9 mouse cellular contexts compared by ENCODE assay signal in genomic region chr13:54371049-54371386, GRCm38 (mm10). TPM values are rescaled to one million over a fixed set of nuclear protein-coding genes. Genes with fewer than 3 reads are reported as not detected.
A peak's percentile ranks its signal among the peaks of the same experiment; 100 is the strongest.
DNase-seq lines count a peak whose midpoint lies in the region; ATAC-seq and TF ChIP-seq lines count a peak whose summit lies in the region.
"Had no signal": no experiment of that assay in that cellular context is flagged by ENCODE, and none has a peak within 500 bp of the region (broad histone marks: within the 10 kb centered on the region; RNA-seq: fewer than 3 reads in every experiment).

Cplx2 (plus strand) TSS chr13:54371349.

- intact Hi-C loops in heart, postnatal 25 days (cut with DNase I): loop anchor here (5.0 kb wide), 2 partner anchors 34 to 259 kb away; no protein-coding TSS in a partner anchor

- H3K4me2 ChIP-seq in heart, postnatal 0 days (ENCODE audit: low read depth, low read length): peak within 1 kb of the TSS; percentile 49
- peak within 1 kb of the TSS; percentile 80 for H3K4me2 ChIP-seq in hindbrain, embryonic 14.5 days (replicated peaks)

- no peaks in the 10 kb centered on the region for H3K9me3 ChIP-seq in heart, postnatal 0 days (replicated peaks; ENCODE audit: control insufficient read depth, low read length)
- H3K9me3 ChIP-seq in hindbrain, embryonic 14.5 days (ENCODE audit: control insufficient read depth, low read length): no peaks in the 10 kb centered on the region
- no peaks in the 10 kb centered on the region for H3K9me3 ChIP-seq in midbrain, embryonic 10.5 days (replicated peaks)

- no peak within 1 kb of the TSS for H3K9ac ChIP-seq in heart, postnatal 0 days (replicated peaks; ENCODE audit: low read depth, low read length)
- H3K9ac ChIP-seq in hindbrain, embryonic 14.5 days: peak within 1 kb of the TSS; percentile 67
- H3K9ac ChIP-seq: liver, embryonic 14.5 days had no signal

- DNase-seq in heart, postnatal 0 days (ENCODE audit: low spot score): no peak
- DNase-seq in heart, postnatal 25 days (ENCODE audit: low spot score): no peak
- DNase-seq in adrenal gland, postnatal 25 days: no peak
- DNase-seq in hindbrain, embryonic 14.5 days (ENCODE audit: low spot score): no peak
- DNase-seq in midbrain, embryonic 10.5 days (ENCODE audit: low spot score): no peak
- no peak for DNase-seq in retina, postnatal 1 day
- DNase-seq in cerebellum, postnatal 10 days: no peak
- DNase-seq in cerebellum, adult 11 months: no peak

- TF ChIP-seq EP300 in heart, postnatal 0 days (IDR thresholded peaks at IDR 0.05; ENCODE audit: low read depth): no peak

- no peak within 1 kb of the TSS for H3K27ac ChIP-seq in heart, postnatal 0 days (ENCODE audit: low read depth)
- H3K27ac ChIP-seq in hindbrain, embryonic 14.5 days: peak within 1 kb of the TSS; percentile 73
- H3K27ac ChIP-seq in midbrain, embryonic 10.5 days (replicated peaks): peak within 1 kb of the TSS; percentile 79
- H3K27ac ChIP-seq: liver, embryonic 14.5 days had no signal

- ATAC-seq in heart, postnatal 0 days (ENCODE audit: insufficient read depth, low read depth): no peak
- no peak for ATAC-seq in hindbrain, embryonic 14.5 days (ENCODE audit: low FRiP score)

- WGBS in heart, postnatal 0 days: 3% methylated on average over 7 of the region's 7 CpGs
- WGBS in hindbrain, embryonic 14.5 days: 2% methylated on average over 7 of the region's 7 CpGs
- 2% methylated on average over 6 of the region's 7 CpGs for WGBS in midbrain, embryonic 10.5 days

- H3K4me3 ChIP-seq in heart, postnatal 0 days (ENCODE audit: low read depth, low read length): 0 out of 2 replicates have a peak within 1 kb of the TSS, but pooled peaks have one; percentile 22
- H3K4me3 ChIP-seq in hindbrain, embryonic 14.5 days (replicated peaks; ENCODE audit: low read length): peak within 1 kb of the TSS; percentile 45
- peak within 1 kb of the TSS; percentile 58 for H3K4me3 ChIP-seq in midbrain, embryonic 10.5 days

- peaks cover 49% of the 10 kb centered on the region for H3K27me3 ChIP-seq in heart, postnatal 0 days (ENCODE audit: control insufficient read depth, insufficient read depth, low read length)
- H3K27me3 ChIP-seq in hindbrain, embryonic 14.5 days (ENCODE audit: control insufficient read depth, insufficient read depth, low read length): no peaks in the 10 kb centered on the region
- H3K27me3 ChIP-seq in midbrain, embryonic 10.5 days (ENCODE audit: low read depth, poor library complexity, severe bottlenecking): peaks cover 61% of the 10 kb centered on the region

- H3K36me3 ChIP-seq in heart, postnatal 0 days (replicated peaks; ENCODE audit: control insufficient read depth, insufficient read depth, low read length): no peaks in the 10 kb centered on the region
- H3K36me3 ChIP-seq in hindbrain, embryonic 14.5 days (replicated peaks; ENCODE audit: control insufficient read depth, insufficient read depth): no peaks in the 10 kb centered on the region
- no peaks in the 10 kb centered on the region for H3K36me3 ChIP-seq in midbrain, embryonic 10.5 days

- no peak for TF ChIP-seq CTCF in heart, postnatal 0 days (IDR thresholded peaks at IDR 0.05; ENCODE audit: low read depth)

- peaks cover 3% of the 10 kb centered on the region; the same call in 1 of the 2 replicates for H3K4me1 ChIP-seq in heart, postnatal 0 days (ENCODE audit: control insufficient read depth, insufficient read depth)
- peaks cover 32% of the 10 kb centered on the region for H3K4me1 ChIP-seq in hindbrain, embryonic 14.5 days (replicated peaks; ENCODE audit: control insufficient read depth, insufficient read depth, low read length)
- peaks cover 61% of the 10 kb centered on the region for H3K4me1 ChIP-seq in midbrain, embryonic 10.5 days

RNA-seq across cellular contexts. Expression of gene Cplx2, which starts in this region (rescaled TPM):
- total RNA-seq in heart, postnatal 0 days (2014; rRNA removed; ENCODE audit: low replicate concordance): 6.5 and 7.6 TPM in 2 replicates
- polyA plus RNA-seq in heart, postnatal 0 days (2015; fragmentation: Nextera tagmentation; extraction: Ambion mirVana): 1.5 and 1.7 TPM in 2 replicates
- 1 to 10 TPM; 2.7 to 2.8 TPM for total RNA-seq in heart, postnatal 25 days (2021)
- 19.7 and 28.1 TPM in 2 replicates for total RNA-seq in adrenal gland, postnatal 25 days (2021)
- polyA plus RNA-seq in hindbrain, embryonic 14.5 days (2014; fragmentation: Nextera tagmentation; extraction: Ambion mirVana): 24.9 and 30.1 TPM in 2 replicates
- polyA plus RNA-seq in midbrain, embryonic 10.5 days (2016; fragmentation: Nextera tagmentation; extraction: Ambion mirVana): 9.9 and 15.3 TPM in 2 replicates
